Mouse (Mus musculus): Measurements from ENCODE around the gene Gtpbp6. TPM values are rescaled to one million over a fixed set of nuclear protein-coding genes. Genes with fewer than 3 reads are reported as not detected.

Gene Gtpbp6
- polyA plus RNA-seq (2014; fragmentation: Illumina TruSeq; extraction: RNeasy Lipid Tissue Mini Kit (QIAGEN cat#74804); ENCODE audit: low read depth, low replicate concordance) = 13.6 TPM

GRCm38 (mm10) chr5:110107581-110108304 is at the start of gene Gtpbp6:
TSS of gene Gtpbp6 (minus strand) at chr5:110108197.

GRCm38 (mm10) chr5:110135293-110136086 is 27.5 kb upstream of the Gtpbp6 start, which contains the start of gene Chfr:
TSS of gene Chfr (plus strand) at chr5:110135842.

GRCm38 (mm10) chr5:110109991-110110441 is 2.0 kb upstream of the Gtpbp6 start, which contains the start of gene Zfp605:
TSS of gene Zfp605 (plus strand) at chr5:110110092.

DNA sequence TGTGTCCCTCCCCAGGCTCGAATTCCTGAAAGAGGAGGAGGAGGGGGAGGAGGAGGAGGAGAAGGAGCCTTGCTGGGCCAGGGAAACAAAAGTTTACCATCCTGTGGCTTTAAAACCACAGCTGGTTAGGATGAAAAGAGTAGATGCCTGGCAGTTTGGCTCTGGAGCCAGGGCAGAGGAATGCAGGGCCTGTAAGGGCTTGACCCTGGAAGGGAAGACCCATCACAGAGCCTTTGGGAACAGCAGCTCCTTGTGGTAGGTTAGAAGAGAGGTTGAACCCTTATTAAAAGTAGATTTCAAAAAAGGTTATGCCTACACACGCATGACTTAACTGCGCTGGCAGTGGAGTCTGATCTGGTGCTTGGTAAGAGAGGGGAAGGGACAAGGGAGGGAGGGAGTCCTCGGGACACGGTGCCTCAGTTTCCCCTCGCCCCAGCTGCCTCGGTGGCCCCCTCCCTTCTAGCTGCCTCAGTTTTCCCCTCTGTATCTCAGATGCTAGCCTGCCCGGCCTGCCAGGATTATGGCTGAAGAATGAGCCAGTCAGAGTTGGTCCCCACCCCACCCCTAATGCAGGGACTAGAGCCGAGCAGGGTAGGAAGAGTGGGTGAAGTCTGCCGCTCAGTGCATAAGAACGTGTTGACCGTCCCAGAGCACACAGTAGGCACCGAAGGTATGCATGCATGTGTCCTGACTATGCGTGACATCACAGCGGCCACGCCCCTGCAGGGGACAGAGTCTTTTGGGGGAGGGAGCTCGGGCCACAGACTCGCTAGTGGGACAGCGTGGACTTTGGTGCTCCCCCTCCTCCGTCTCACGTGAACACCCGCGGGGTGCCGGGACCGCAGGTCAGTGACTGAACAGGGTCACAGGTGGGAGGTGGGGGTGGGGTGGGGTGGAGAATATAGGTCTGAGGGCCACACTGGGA is 8.1 kb downstream of the Gtpbp6 start, which contains the start of gene Plcxd1:
Plcxd1 (plus strand) TSS at position 314 of the 925 bp plus-strand sequence.

GRCm38 (mm10) chr5:110094030-110094846 is 13.8 kb downstream of the Gtpbp6 start, which contains the start of gene Gm35315:
TSS of gene Gm35315 (minus strand) at chr5:110094420.

DNA sequence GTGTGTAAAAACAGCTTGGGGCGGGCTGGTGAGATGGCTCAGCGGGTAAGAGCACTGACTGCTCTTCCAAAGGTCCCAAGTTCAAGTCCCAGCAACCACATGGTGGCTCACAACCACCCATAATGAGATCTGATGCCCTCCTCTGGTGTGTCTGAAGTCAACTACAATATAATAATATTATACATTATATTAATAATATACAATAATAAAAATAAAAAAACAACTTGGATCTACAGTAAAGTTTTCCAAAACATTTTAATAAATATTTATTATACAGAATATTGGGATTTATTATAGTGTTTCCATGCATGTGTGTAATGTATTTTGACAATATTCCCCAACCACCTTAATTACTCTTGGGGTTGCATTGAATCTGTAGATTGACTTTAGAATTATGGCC is 35.6 kb downstream of the Gtpbp6 start, which contains the start of gene Gm17655:
Gm17655 (minus strand) TSS at position 101 of the 400 bp plus-strand sequence.

Other genes with a start within 250 kb of the Gtpbp6 start
- gene Gm15446, start 184.8 kb downstream of the Gtpbp6 start, polyA plus RNA-seq (2014; fragmentation: Illumina TruSeq; extraction: RNeasy Lipid Tissue Mini Kit (QIAGEN cat#74804); ENCODE audit: low read depth, low replicate concordance) = 8.6 TPM
- gene Zfp932, start 111.7 kb downstream of the Gtpbp6 start, polyA plus RNA-seq (2014; fragmentation: Illumina TruSeq; extraction: RNeasy Lipid Tissue Mini Kit (QIAGEN cat#74804); ENCODE audit: low read depth, low replicate concordance) = 11.9 TPM
- 1.6 TPM for gene Gm17655, start 35.7 kb downstream of the Gtpbp6 start, polyA plus RNA-seq (2014; fragmentation: Illumina TruSeq; extraction: RNeasy Lipid Tissue Mini Kit (QIAGEN cat#74804); ENCODE audit: low read depth, low replicate concordance)
- not detected for gene Gm35315, start 13.8 kb downstream of the Gtpbp6 start, polyA plus RNA-seq (2014; fragmentation: Illumina TruSeq; extraction: RNeasy Lipid Tissue Mini Kit (QIAGEN cat#74804); ENCODE audit: low read depth, low replicate concordance)
- not detected for gene Plcxd1, start 8.2 kb downstream of the Gtpbp6 start, polyA plus RNA-seq (2014; fragmentation: Illumina TruSeq; extraction: RNeasy Lipid Tissue Mini Kit (QIAGEN cat#74804); ENCODE audit: low read depth, low replicate concordance)
- 3.2 TPM for gene Zfp605, start 1.9 kb upstream of the Gtpbp6 start, polyA plus RNA-seq (2014; fragmentation: Illumina TruSeq; extraction: RNeasy Lipid Tissue Mini Kit (QIAGEN cat#74804); ENCODE audit: low read depth, low replicate concordance)
- 16.6 TPM for gene Chfr, start 27.6 kb upstream of the Gtpbp6 start, polyA plus RNA-seq (2014; fragmentation: Illumina TruSeq; extraction: RNeasy Lipid Tissue Mini Kit (QIAGEN cat#74804); ENCODE audit: low read depth, low replicate concordance)
- gene Golga3, start 68.5 kb upstream of the Gtpbp6 start, polyA plus RNA-seq (2014; fragmentation: Illumina TruSeq; extraction: RNeasy Lipid Tissue Mini Kit (QIAGEN cat#74804); ENCODE audit: low read depth, low replicate concordance) = 30.0 TPM
- gene Ankle2, start 122.8 kb upstream of the Gtpbp6 start, polyA plus RNA-seq (2014; fragmentation: Illumina TruSeq; extraction: RNeasy Lipid Tissue Mini Kit (QIAGEN cat#74804); ENCODE audit: low read depth, low replicate concordance) = 18.6 TPM
- gene Pgam5, start 161.7 kb upstream of the Gtpbp6 start, polyA plus RNA-seq (2014; fragmentation: Illumina TruSeq; extraction: RNeasy Lipid Tissue Mini Kit (QIAGEN cat#74804); ENCODE audit: low read depth, low replicate concordance) = 37.2 TPM
- 140 TPM for gene Pxmp2, start 178.0 kb upstream of the Gtpbp6 start, polyA plus RNA-seq (2014; fragmentation: Illumina TruSeq; extraction: RNeasy Lipid Tissue Mini Kit (QIAGEN cat#74804); ENCODE audit: low read depth, low replicate concordance)
- 2.2 TPM for gene Pole, start 178.1 kb upstream of the Gtpbp6 start, polyA plus RNA-seq (2014; fragmentation: Illumina TruSeq; extraction: RNeasy Lipid Tissue Mini Kit (QIAGEN cat#74804); ENCODE audit: low read depth, low replicate concordance)
- gene P2rx2, start 235.0 kb upstream of the Gtpbp6 start, polyA plus RNA-seq (2014; fragmentation: Illumina TruSeq; extraction: RNeasy Lipid Tissue Mini Kit (QIAGEN cat#74804); ENCODE audit: low read depth, low replicate concordance) = not detected
- gene Lrcol1, start 236.5 kb upstream of the Gtpbp6 start, polyA plus RNA-seq (2014; fragmentation: Illumina TruSeq; extraction: RNeasy Lipid Tissue Mini Kit (QIAGEN cat#74804); ENCODE audit: low read depth, low replicate concordance) = not detected